Mouse (Mus musculus): Measurements from ENCODE around the gene Rhag. TPM values are rescaled to one million over a fixed set of nuclear protein-coding genes. Genes with fewer than 3 reads are reported as not detected.

Rhag gene
- polyA plus RNA-seq, 1 experiment, result not detected

GRCm38 (mm10) chr17:40872626-40873025 lies 61.7 kb downstream of the Rhag start:
- no peak overlapping the region for H3K4me3 ChIP-seq (ENCODE audit: insufficient read depth, low read length)
- no peak for TF ChIP-seq CTCF (IDR thresholded peaks at IDR 0.05; ENCODE audit: borderline replicate concordance, insufficient read depth, low read length)
- TF ChIP-seq POLR2A (IDR thresholded peaks at IDR 0.05; ENCODE audit: low read depth, low read length), result no peak
- peaks cover 4% of the 10 kb centered on the region; the same call in 1 of the 2 replicates for H3K4me1 ChIP-seq (ENCODE audit: control insufficient read depth, insufficient read depth, low read length)
- H3K27ac ChIP-seq (ENCODE audit: insufficient read depth, low read length), result no peak overlapping the region

- Histone ChIP-seq H3K27ac (ENCODE audit: insufficient read depth, low read length) (peak overlapping the region; percentile 37; the same call in 1 of the 2 replicates), H3K4me1 (ENCODE audit: control insufficient read depth, insufficient read depth, low read length) (peaks cover 4% of the 10 kb centered on the region; the same call in 1 of the 2 replicates), H3K4me3 (ENCODE audit: insufficient read depth, low read length) (no peak overlapping the region)
- TF ChIP-seq CTCF (IDR thresholded peaks at IDR 0.05; ENCODE audit: borderline replicate concordance, insufficient read depth, low read length) (no peak), POLR2A (IDR thresholded peaks at IDR 0.05; ENCODE audit: low read depth, low read length) (no peak)
Measured at GRCm38 (mm10) chr17:40873582-40874011, 62.7 kb downstream of the Rhag start.

GRCm38 (mm10) chr17:40874701-40875100 lies 63.8 kb downstream of the Rhag start:
- Histone ChIP-seq H3K27ac (ENCODE audit: insufficient read depth, low read length) (no peak overlapping the region), H3K4me3 (ENCODE audit: insufficient read depth, low read length) (no peak overlapping the region), H3K4me1 (ENCODE audit: control insufficient read depth, insufficient read depth, low read length) (peaks cover 4% of the 10 kb centered on the region; the same call in 1 of the 2 replicates)
- TF ChIP-seq POLR2A (IDR thresholded peaks at IDR 0.05; ENCODE audit: low read depth, low read length) (no peak), CTCF (IDR thresholded peaks at IDR 0.05; ENCODE audit: borderline replicate concordance, insufficient read depth, low read length) (no peak)

DNA sequence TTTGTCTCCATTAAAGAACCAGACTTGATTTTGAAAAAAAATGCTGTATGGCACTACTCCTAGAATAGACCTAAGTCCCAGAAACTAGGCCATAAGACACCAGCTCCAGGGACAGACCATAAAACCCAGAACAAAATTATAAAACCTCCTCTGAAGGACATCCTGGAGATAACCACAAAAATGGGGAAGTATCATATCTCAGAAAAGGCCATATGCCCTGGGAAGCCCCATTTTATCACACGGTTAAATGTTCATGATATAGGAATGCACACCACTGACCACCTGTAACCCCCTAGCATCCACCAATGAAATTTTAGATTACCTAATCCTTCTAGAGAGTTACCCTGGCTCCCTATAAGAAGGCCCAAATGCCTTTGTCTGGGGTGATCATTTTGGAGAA lies 64.6 kb downstream of the Rhag start:
- Histone ChIP-seq H3K4me1 (ENCODE audit: control insufficient read depth, insufficient read depth, low read length) (peaks cover 4% of the 10 kb centered on the region; the same call in 1 of the 2 replicates), H3K27ac (ENCODE audit: insufficient read depth, low read length) (no peak overlapping the region), H3K4me3 (ENCODE audit: insufficient read depth, low read length) (no peak overlapping the region)
- TF ChIP-seq CTCF (IDR thresholded peaks at IDR 0.05; ENCODE audit: borderline replicate concordance, insufficient read depth, low read length), result no peak

GRCm38 (mm10) chr17:40877741-40878140 lies 66.8 kb downstream of the Rhag start:
- Histone ChIP-seq H3K27ac (ENCODE audit: insufficient read depth, low read length) (peak overlapping the region; percentile 89), H3K4me1 (ENCODE audit: control insufficient read depth, insufficient read depth, low read length) (peaks cover 4% of the 10 kb centered on the region; the same call in 1 of the 2 replicates), H3K4me3 (ENCODE audit: insufficient read depth, low read length) (peak overlapping the region; percentile 79)
- TF ChIP-seq POLR2A (IDR thresholded peaks at IDR 0.05; ENCODE audit: low read depth, low read length) (0 out of 2 replicates have a peak, but pooled peaks have one; percentile 27), CTCF (IDR thresholded peaks at IDR 0.05; ENCODE audit: borderline replicate concordance, insufficient read depth, low read length) (no peak)

DNA sequence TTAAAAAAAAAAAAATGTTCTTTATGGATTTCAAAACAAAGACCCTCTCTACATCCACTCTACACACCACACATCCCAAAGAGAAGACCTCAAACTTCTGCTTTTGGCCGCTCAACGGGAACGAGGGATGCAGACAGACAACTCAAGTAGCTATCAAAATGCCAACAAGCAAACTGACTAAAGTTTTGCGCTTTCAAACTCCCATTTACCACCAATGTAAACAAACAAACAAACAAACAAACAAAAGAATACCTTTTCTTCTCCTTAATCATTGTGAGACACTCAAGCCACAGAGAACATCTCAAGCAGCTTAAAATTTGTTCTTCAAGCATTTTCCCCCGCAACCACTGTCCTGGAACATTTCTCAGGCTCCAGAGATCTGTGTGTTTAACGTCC lies 68.6 kb downstream of the Rhag start:
- H3K4me3 ChIP-seq (ENCODE audit: insufficient read depth, low read length), result peak overlapping the region; percentile 79
- peak overlapping the region; percentile 72 for H3K27ac ChIP-seq (ENCODE audit: insufficient read depth, low read length)
- H3K4me1 ChIP-seq (ENCODE audit: control insufficient read depth, insufficient read depth, low read length), result no peaks in the 10 kb centered on the region; the same call in 1 of the 2 replicates
- TF ChIP-seq POLR2A (IDR thresholded peaks at IDR 0.05; ENCODE audit: low read depth, low read length), result no peak
- no peak for TF ChIP-seq CTCF (IDR thresholded peaks at IDR 0.05; ENCODE audit: borderline replicate concordance, insufficient read depth, low read length)

DNA sequence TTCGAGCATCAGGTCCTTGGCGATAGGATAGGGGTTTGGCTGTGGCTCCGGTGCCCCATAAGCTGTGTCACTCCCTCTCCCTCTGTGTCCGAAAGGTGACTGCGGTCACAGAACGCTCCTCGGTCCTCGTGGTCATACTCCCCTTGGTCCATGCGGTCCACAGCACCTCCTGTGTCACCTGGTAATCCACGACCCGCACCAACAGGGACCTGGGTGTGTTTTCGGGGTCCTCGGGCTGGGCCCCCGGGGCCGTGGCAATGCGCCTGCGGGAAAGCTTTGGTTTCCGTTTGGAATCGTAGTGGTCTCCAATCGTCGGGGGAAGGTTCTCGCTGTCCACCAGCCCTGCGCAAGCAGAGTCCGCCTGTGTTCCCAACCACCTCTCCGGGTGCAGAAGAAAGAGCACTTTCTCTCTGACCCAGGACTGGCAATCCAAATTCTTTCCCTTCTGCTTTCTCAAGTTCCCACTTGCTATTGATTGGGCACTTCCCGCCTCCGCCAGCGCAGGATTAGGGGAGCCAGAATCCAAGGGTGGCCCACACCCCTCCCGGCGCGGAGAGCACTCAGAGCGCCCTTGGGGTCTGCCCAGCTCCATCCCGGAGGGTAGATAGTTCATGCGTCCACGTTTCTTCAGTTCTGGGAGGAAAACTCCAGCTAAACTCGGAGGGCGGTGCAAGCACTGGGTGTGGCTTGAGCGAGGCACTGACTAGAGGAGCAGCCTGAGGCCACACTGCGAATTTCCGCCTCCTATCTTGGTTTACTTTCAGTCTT lies 69.2 kb downstream of the Rhag start, which contains the start of gene 9130008F23Rik:
Gene 9130008F23Rik, minus strand, starts transcription at position 636 of the 768 bp plus-strand sequence.
- H3K27ac ChIP-seq (ENCODE audit: insufficient read depth, low read length), result peak within 1 kb of the TSS; percentile 72
- peak within 1 kb of the TSS; percentile 79 for H3K4me3 ChIP-seq (ENCODE audit: insufficient read depth, low read length)
- no peaks in the 10 kb centered on the region; the same call in 1 of the 2 replicates for H3K4me1 ChIP-seq (ENCODE audit: control insufficient read depth, insufficient read depth, low read length)
- no peak for TF ChIP-seq CTCF (IDR thresholded peaks at IDR 0.05; ENCODE audit: borderline replicate concordance, insufficient read depth, low read length)
- peak; percentile 95 for TF ChIP-seq POLR2A (IDR thresholded peaks at IDR 0.05; ENCODE audit: low read depth, low read length)

DNA sequence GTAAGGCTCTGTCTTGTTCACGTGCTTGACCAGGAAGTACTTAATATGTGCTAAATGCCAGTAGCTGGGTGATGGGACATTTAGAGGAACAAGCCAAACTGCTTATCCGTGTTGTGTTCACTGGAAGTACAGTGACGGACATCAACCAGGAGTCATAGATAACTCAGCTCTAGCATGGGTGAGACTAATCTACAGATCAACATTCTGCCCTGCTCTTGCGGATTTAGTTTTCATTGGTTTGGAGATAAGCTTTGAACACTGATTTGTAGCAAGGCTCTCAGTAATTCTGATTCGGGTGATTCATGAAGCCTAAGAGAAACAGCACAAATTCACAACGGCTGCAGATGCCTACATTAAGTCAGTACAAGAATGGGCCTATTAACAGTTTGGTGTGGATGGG lies 71.2 kb downstream of the Rhag start:
- H3K27ac ChIP-seq (ENCODE audit: insufficient read depth, low read length), result no peak overlapping the region
- no peak overlapping the region for H3K4me3 ChIP-seq (ENCODE audit: insufficient read depth, low read length)
- no peaks in the 10 kb centered on the region for H3K4me1 ChIP-seq (ENCODE audit: control insufficient read depth, insufficient read depth, low read length)
- TF ChIP-seq CTCF (IDR thresholded peaks at IDR 0.05; ENCODE audit: borderline replicate concordance, insufficient read depth, low read length) (no peak), POLR2A (IDR thresholded peaks at IDR 0.05; ENCODE audit: low read depth, low read length) (no peak)

GRCm38 (mm10) chr17:40885155-40885554 lies 74.2 kb downstream of the Rhag start:
- TF ChIP-seq POLR2A (IDR thresholded peaks at IDR 0.05; ENCODE audit: low read depth, low read length) (no peak), CTCF (IDR thresholded peaks at IDR 0.05; ENCODE audit: borderline replicate concordance, insufficient read depth, low read length) (no peak)
- H3K4me3 ChIP-seq (ENCODE audit: insufficient read depth, low read length), result no peak overlapping the region
- no peak overlapping the region for H3K27ac ChIP-seq (ENCODE audit: insufficient read depth, low read length)
- no peaks in the 10 kb centered on the region; the same call in 1 of the 2 replicates for H3K4me1 ChIP-seq (ENCODE audit: control insufficient read depth, insufficient read depth, low read length)
